Mouse (Mus musculus): ENCODE data around the gene Dennd4a.

GRCm38 (mm10) chr9:64820086-64820795 is 9.1 kb downstream of the Dennd4a start:
- TF ChIP-seq CTCF (IDR thresholded peaks at IDR 0.05; ENCODE audit: borderline replicate concordance, insufficient read depth, low read depth, low read length) (no peak), POLR2A (IDR thresholded peaks at IDR 0.05; ENCODE audit: borderline replicate concordance, insufficient read depth, low read length) (no peak)

Measured in cerebellum, adult 2 months (tissue).